Mouse (Mus musculus): ENCODE measurements around the gene Kif3a. TPM values are rescaled to one million over a fixed set of nuclear protein-coding genes. Genes with fewer than 3 reads are reported as not detected.

The Kif3a gene
- polyA plus RNA-seq, 1 experiment from 2014 or later, result 17.0 TPM

- H3K27ac ChIP-seq (ENCODE audit: low read depth, low read length), result no peak overlapping the region
Measured at GRCm38 (mm10) chr11:53583151-53583550, 16.0 kb downstream of the Kif3a start.

DNA sequence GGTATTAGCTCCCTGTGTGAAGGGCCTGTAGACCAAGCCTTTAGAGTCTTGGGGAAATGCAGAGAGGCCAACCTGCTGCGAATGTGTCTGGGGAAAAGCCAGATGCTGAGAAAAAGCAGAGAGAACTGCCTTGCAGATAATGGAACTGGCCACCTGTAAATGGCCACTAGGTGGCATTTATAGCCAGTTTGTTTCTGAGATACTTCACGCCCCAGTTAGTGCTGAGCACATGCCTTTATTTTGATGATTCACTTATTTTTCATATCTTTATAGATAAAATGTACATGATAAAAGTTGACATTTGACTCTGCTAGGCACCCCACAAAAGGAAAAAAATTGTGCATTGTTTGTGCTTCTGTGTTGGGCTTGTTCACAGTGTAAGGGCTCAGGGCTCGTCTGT is 17.7 kb downstream of the Kif3a start:
- TF ChIP-seq CTCF (IDR thresholded peaks at IDR 0.05; ENCODE audit: low read depth), result peak; percentile 76

More at GRCm38 (mm10) chr11:53583151-53583550, 16.0 kb downstream of the Kif3a start:
- Histone ChIP-seq H3K36me3 (ENCODE audit: control insufficient read depth, insufficient read depth) (peaks cover 27% of the 10 kb centered on the region), H3K27me3 (replicated peaks; ENCODE audit: control insufficient read depth, insufficient read depth, low read length) (no peaks in the 10 kb centered on the region), H3K4me3 (ENCODE audit: low read depth, low read length) (no peak overlapping the region), H3K4me1 (replicated peaks; ENCODE audit: control insufficient read depth, insufficient read depth, low read length) (no peaks in the 10 kb centered on the region), H3K9me3 (ENCODE audit: control insufficient read depth) (no peaks in the 10 kb centered on the region), H3K4me2 (replicated peaks; ENCODE audit: low read depth) (no peak overlapping the region), H3K9ac (ENCODE audit: low read depth, low read length) (no peak overlapping the region)
- 67% methylated on average over 10 of the region's 10 CpGs for WGBS
- no peak for ATAC-seq
- TF ChIP-seq CTCF (IDR thresholded peaks at IDR 0.05; ENCODE audit: low read depth), result peak; percentile 59

GRCm38 (mm10) chr11:53585510-53585909 is 18.3 kb downstream of the Kif3a start:
- H3K9ac ChIP-seq (ENCODE audit: low read depth, low read length), result no peak overlapping the region
- no peaks in the 10 kb centered on the region for H3K4me1 ChIP-seq (replicated peaks; ENCODE audit: control insufficient read depth, insufficient read depth, low read length)
- no peaks in the 10 kb centered on the region for H3K9me3 ChIP-seq (ENCODE audit: control insufficient read depth)
- 92% methylated on average over 6 of the region's 6 CpGs for WGBS
- no peaks in the 10 kb centered on the region for H3K27me3 ChIP-seq (replicated peaks; ENCODE audit: control insufficient read depth, insufficient read depth, low read length)
- no peak for ATAC-seq
- H3K4me3 ChIP-seq (ENCODE audit: low read depth, low read length), result no peak overlapping the region
- TF ChIP-seq CTCF (IDR thresholded peaks at IDR 0.05; ENCODE audit: low read depth), result no peak
- no peak overlapping the region for H3K27ac ChIP-seq (ENCODE audit: low read depth, low read length)
- no peak overlapping the region for H3K4me2 ChIP-seq (replicated peaks; ENCODE audit: low read depth)
- H3K36me3 ChIP-seq (ENCODE audit: control insufficient read depth, insufficient read depth), result peaks cover 27% of the 10 kb centered on the region

More for the DNA sequence above, 17.7 kb downstream of the Kif3a start:
- ATAC-seq, result no peak
- Histone ChIP-seq H3K36me3 (ENCODE audit: control insufficient read depth, insufficient read depth) (peaks cover 31% of the 10 kb centered on the region), H3K4me3 (ENCODE audit: low read depth, low read length) (no peak overlapping the region), H3K9ac (ENCODE audit: low read depth, low read length) (no peak overlapping the region), H3K27ac (ENCODE audit: low read depth, low read length) (no peak overlapping the region), H3K9me3 (ENCODE audit: control insufficient read depth) (no peaks in the 10 kb centered on the region), H3K27me3 (replicated peaks; ENCODE audit: control insufficient read depth, insufficient read depth, low read length) (no peaks in the 10 kb centered on the region), H3K4me2 (replicated peaks; ENCODE audit: low read depth) (no peak overlapping the region), H3K4me1 (replicated peaks; ENCODE audit: control insufficient read depth, insufficient read depth, low read length) (no peaks in the 10 kb centered on the region)
- 57% methylated on average over 3 of the region's 3 CpGs for WGBS

- ATAC-seq, result no peak
Measured at GRCm38 (mm10) chr11:53588279-53588678, 21.1 kb downstream of the Kif3a start.

GRCm38 (mm10) chr11:53590368-53590768 is 23.2 kb downstream of the Kif3a start:
- Histone ChIP-seq H3K36me3 (ENCODE audit: control insufficient read depth, insufficient read depth) (peaks cover 18% of the 10 kb centered on the region; the same call in 1 of the 2 replicates), H3K4me1 (replicated peaks; ENCODE audit: control insufficient read depth, insufficient read depth, low read length) (no peaks in the 10 kb centered on the region), H3K27ac (ENCODE audit: low read depth, low read length) (no peak overlapping the region), H3K27me3 (replicated peaks; ENCODE audit: control insufficient read depth, insufficient read depth, low read length) (no peaks in the 10 kb centered on the region), H3K9me3 (ENCODE audit: control insufficient read depth) (no peaks in the 10 kb centered on the region), H3K9ac (ENCODE audit: low read depth, low read length) (no peak overlapping the region), H3K4me3 (ENCODE audit: low read depth, low read length) (no peak overlapping the region), H3K4me2 (replicated peaks; ENCODE audit: low read depth) (no peak overlapping the region)
- TF ChIP-seq CTCF (IDR thresholded peaks at IDR 0.05; ENCODE audit: low read depth), result peak; percentile 74
- 56% methylated on average over 15 of the region's 15 CpGs for WGBS
- ATAC-seq, result no peak

More at GRCm38 (mm10) chr11:53588279-53588678, 21.1 kb downstream of the Kif3a start:
- H3K4me2 ChIP-seq (replicated peaks; ENCODE audit: low read depth), result no peak overlapping the region
- 86% methylated on average over 8 of the region's 8 CpGs for WGBS
- no peaks in the 10 kb centered on the region for H3K27me3 ChIP-seq (replicated peaks; ENCODE audit: control insufficient read depth, insufficient read depth, low read length)
- H3K27ac ChIP-seq (ENCODE audit: low read depth, low read length), result no peak overlapping the region
- no peak overlapping the region for H3K4me3 ChIP-seq (ENCODE audit: low read depth, low read length)
- H3K9ac ChIP-seq (ENCODE audit: low read depth, low read length), result no peak overlapping the region
- H3K4me1 ChIP-seq (replicated peaks; ENCODE audit: control insufficient read depth, insufficient read depth, low read length), result no peaks in the 10 kb centered on the region
- H3K36me3 ChIP-seq (ENCODE audit: control insufficient read depth, insufficient read depth), result peaks cover 21% of the 10 kb centered on the region; the same call in 1 of the 2 replicates
- H3K9me3 ChIP-seq (ENCODE audit: control insufficient read depth), result no peaks in the 10 kb centered on the region
- TF ChIP-seq CTCF (IDR thresholded peaks at IDR 0.05; ENCODE audit: low read depth), result no peak

GRCm38 (mm10) chr11:53591116-53591515 is 23.9 kb downstream of the Kif3a start:
- TF ChIP-seq CTCF (IDR thresholded peaks at IDR 0.05; ENCODE audit: low read depth), result no peak
- Histone ChIP-seq H3K27me3 (replicated peaks; ENCODE audit: control insufficient read depth, insufficient read depth, low read length) (no peaks in the 10 kb centered on the region), H3K27ac (ENCODE audit: low read depth, low read length) (no peak overlapping the region), H3K9ac (ENCODE audit: low read depth, low read length) (no peak overlapping the region), H3K4me1 (replicated peaks; ENCODE audit: control insufficient read depth, insufficient read depth, low read length) (no peaks in the 10 kb centered on the region), H3K36me3 (ENCODE audit: control insufficient read depth, insufficient read depth) (peaks cover 18% of the 10 kb centered on the region; the same call in 1 of the 2 replicates), H3K9me3 (ENCODE audit: control insufficient read depth) (no peaks in the 10 kb centered on the region), H3K4me3 (ENCODE audit: low read depth, low read length) (no peak overlapping the region), H3K4me2 (replicated peaks; ENCODE audit: low read depth) (no peak overlapping the region)
- ATAC-seq, result no peak
- 92% methylated on average over 5 of the region's 5 CpGs for WGBS

DNA sequence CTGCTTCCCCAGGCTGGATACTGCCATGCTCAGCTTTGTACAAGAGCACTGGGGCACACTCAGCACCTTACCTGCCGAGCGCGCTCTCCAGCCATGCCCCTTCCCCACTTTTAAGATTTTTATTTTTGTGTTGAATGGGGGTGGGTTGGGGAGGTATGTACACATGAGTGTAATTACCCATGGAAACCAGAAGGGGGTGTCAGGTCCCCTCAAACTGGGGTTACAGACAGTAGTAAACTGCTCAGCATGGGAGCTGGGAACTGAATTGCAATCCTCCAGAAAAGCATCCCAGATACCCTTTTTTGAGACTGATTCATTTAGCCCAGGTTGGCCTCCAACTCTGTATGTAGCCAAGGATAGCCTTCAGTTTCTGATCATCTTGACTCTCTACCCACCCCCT is 37.8 kb downstream of the Kif3a start:
- peak; percentile 19; the same call in 1 of the 2 replicates for TF ChIP-seq CTCF (IDR thresholded peaks at IDR 0.05; ENCODE audit: low read depth)
- no peak overlapping the region for H3K4me3 ChIP-seq (ENCODE audit: low read depth, low read length)
- H3K4me2 ChIP-seq (replicated peaks; ENCODE audit: low read depth), result no peak overlapping the region
- peaks cover 14% of the 10 kb centered on the region; the same call in 1 of the 2 replicates for H3K36me3 ChIP-seq (ENCODE audit: control insufficient read depth, insufficient read depth)
- no peaks in the 10 kb centered on the region for H3K4me1 ChIP-seq (replicated peaks; ENCODE audit: control insufficient read depth, insufficient read depth, low read length)
- H3K9me3 ChIP-seq (ENCODE audit: control insufficient read depth), result no peaks in the 10 kb centered on the region
- no peak for ATAC-seq
- no peak overlapping the region for H3K27ac ChIP-seq (ENCODE audit: low read depth, low read length)
- 89% methylated on average over 3 of the region's 3 CpGs for WGBS
- H3K9ac ChIP-seq (ENCODE audit: low read depth, low read length), result no peak overlapping the region
- H3K27me3 ChIP-seq (replicated peaks; ENCODE audit: control insufficient read depth, insufficient read depth, low read length), result no peaks in the 10 kb centered on the region
